Mouse (Mus musculus) adrenal gland, postnatal 25 days (tissue): Measurements from ENCODE around the gene Fsd1l. TPM values are rescaled to one million over a fixed set of nuclear protein-coding genes. Genes with fewer than 3 reads are reported as not detected.

Experiments used
- DNase-seq: peaks from one replicate; pipeline ENCODE4 v3.0.0; 2021; ENCODE audit warnings: mixed read lengths
- total RNA-seq: library from RNA; stranded (reverse); gene quantifications from 2 replicates; pipeline ENCODE4 v1.2.3, GENCODE M21; 2021

Gene Fsd1l
- total RNA-seq, 1 experiment from 2014 or later, result 10.2 TPM

GRCm38 (mm10) chr4:53750391-53751120 lies 119.3 kb downstream of the Fsd1l start:
- no peak for DNase-seq

Other genes with a start within 250 kb of the Fsd1l start
- gene Slc44a1, start 191.1 kb upstream of the Fsd1l start, total RNA-seq, result 94.9 and 113 TPM in 2 replicates
- 16.7 and 17.9 TPM in 2 replicates for gene Fktn, start 82.5 kb downstream of the Fsd1l start, total RNA-seq
- not detected in 2 replicates for gene Tal2, start 148.2 kb downstream of the Fsd1l start, total RNA-seq
- gene Tmem38b, start 194.6 kb downstream of the Fsd1l start, total RNA-seq, result 23.2 and 30.8 TPM in 2 replicates